Mouse (Mus musculus): ENCODE results near the gene Borcs8. TPM values are rescaled to one million over a fixed set of nuclear protein-coding genes. Genes with fewer than 3 reads are reported as not detected.

The Borcs8 gene
- polyA plus RNA-seq, 1 experiment from 2014 or later, result 23.4 TPM

DNA sequence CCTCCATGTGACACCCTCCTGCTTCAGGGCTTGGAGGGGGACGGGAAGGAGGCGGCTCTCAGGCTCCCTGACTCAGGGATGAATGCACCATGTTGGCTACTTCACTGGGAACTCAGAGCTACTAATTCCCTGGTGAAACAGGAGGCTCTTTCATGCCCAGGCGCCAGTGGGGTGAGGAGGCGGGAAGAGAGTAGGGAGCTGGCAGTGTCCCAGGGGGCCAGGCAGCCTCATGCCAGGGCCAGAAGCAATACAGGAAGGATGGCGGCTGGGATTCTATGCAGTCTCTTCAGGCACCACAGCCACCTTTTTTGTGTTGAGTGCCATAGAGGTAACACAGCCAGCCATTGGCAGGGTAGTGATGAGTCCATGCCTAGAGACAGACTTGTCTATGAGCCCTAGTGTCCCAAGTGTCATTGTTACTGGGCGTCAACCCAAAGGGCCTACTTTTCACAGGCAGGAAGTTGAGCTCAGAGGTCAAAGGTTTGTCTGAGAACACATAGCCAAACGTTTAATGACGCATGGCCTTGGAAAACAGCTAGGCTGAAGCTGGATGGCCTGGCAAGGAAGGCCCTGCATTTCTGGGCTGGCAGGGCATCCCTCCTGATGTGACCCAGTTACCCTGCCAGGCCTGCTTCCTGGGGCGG, 9.9 kb upstream of the Borcs8 start:
- 58% methylated on average over 9 of the region's 9 CpGs for WGBS (ENCODE audit: insufficient replicate concordance)
- no peak overlapping the region for H3K4me2 ChIP-seq (ENCODE audit: low read depth, low read length)
- H3K9ac ChIP-seq (ENCODE audit: low read depth, low read length), result no peak overlapping the region
- no peak overlapping the region for H3K4me3 ChIP-seq (ENCODE audit: low read depth, low read length)
- H3K4me1 ChIP-seq (ENCODE audit: control insufficient read depth, low read depth, low read length), result peaks cover 20% of the 10 kb centered on the region
- H3K9me3 ChIP-seq (replicated peaks; ENCODE audit: control insufficient read depth, low read length), result no peaks in the 10 kb centered on the region
- no peak overlapping the region for H3K27ac ChIP-seq (ENCODE audit: low read length)
- peaks cover 4% of the 10 kb centered on the region; the same call in 1 of the 2 replicates for H3K36me3 ChIP-seq (ENCODE audit: control insufficient read depth, insufficient read depth)
- H3K27me3 ChIP-seq (ENCODE audit: control insufficient read depth, insufficient read depth, low read depth, low read length), result 0 out of 2 replicates have a peak, but pooled peaks cover 1% of the 10 kb centered on the region
- ATAC-seq (ENCODE audit: low read depth), result no peak

DNA sequence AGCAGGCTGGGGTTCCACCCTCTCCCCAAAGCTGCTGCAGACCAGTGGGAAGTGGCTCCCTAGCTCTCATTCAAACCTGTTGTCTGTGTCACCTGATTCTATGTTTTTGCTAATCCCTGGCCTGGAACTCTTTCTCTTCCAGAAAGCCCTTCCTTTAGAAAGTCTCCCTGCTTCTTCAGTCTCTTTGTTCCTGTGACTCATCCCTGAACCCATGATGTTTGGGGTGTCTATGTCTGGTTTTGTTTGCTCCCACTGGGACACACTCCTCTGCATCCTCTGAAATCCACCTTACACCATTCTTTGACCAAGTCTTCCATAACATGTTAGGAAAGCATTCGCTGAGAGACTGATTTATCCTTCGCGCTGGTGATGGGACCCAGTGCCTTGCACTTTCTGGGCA, 9.2 kb upstream of the Borcs8 start:
- H3K27ac ChIP-seq (ENCODE audit: low read length), result no peak overlapping the region
- 64% methylated on average over 3 of the region's 3 CpGs for WGBS (ENCODE audit: insufficient replicate concordance)
- ATAC-seq (ENCODE audit: low read depth), result no peak
- H3K4me1 ChIP-seq (ENCODE audit: control insufficient read depth, low read depth, low read length), result peaks cover 20% of the 10 kb centered on the region
- no peaks in the 10 kb centered on the region for H3K27me3 ChIP-seq (ENCODE audit: control insufficient read depth, insufficient read depth, low read depth, low read length)
- H3K9ac ChIP-seq (ENCODE audit: low read depth, low read length), result no peak overlapping the region
- no peak overlapping the region for H3K4me2 ChIP-seq (ENCODE audit: low read depth, low read length)
- peaks cover 9% of the 10 kb centered on the region for H3K36me3 ChIP-seq (ENCODE audit: control insufficient read depth, insufficient read depth)
- no peaks in the 10 kb centered on the region for H3K9me3 ChIP-seq (replicated peaks; ENCODE audit: control insufficient read depth, low read length)
- no peak overlapping the region for H3K4me3 ChIP-seq (ENCODE audit: low read depth, low read length)

DNA sequence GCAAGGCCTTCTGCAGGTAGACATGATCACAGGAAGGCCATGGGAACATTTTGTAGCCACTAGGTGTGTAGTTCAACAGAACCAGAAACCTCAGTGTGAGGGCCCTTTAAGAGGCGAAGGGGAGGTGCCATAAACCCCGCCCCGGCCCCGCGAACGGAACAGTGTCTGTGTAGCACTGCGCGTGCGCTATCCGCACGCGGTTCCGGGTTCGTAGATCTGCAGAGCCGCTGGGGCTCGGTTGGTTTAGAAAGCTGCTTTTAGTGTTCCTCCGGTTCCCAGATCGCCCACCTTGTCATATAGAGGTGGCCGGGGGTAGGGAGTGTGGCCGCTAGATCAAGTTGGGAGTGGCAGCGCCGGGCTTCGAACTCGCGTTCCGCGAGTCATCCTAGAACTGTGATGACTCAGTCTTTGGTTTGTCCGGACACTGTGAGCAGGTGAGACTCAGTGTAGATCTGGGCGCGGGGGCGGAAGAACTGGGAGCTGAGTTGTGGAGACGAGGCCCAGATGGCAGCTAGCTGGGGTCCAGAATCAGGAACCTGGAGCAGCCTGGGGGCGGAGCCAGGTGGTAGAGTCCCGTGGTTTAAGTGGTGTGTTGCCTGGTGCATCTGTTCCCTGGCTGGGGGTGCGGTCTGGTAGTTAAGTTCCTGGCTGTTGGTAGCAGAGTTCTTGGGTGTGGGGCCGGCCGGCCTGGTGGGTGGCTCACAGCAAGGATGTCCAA, 8.0 kb upstream of the Borcs8 start, which contains the start of gene Nr2c2ap:
Gene Nr2c2ap, plus strand, starts transcription at position 168 of the 718 bp plus-strand sequence.
- Histone ChIP-seq H3K9ac (ENCODE audit: low read depth, low read length) (peak within 1 kb of the TSS; percentile 67), H3K4me3 (ENCODE audit: low read depth, low read length) (peak within 1 kb of the TSS; percentile 79), H3K36me3 (ENCODE audit: control insufficient read depth, insufficient read depth) (peaks cover 9% of the 10 kb centered on the region), H3K4me1 (ENCODE audit: control insufficient read depth, low read depth, low read length) (peaks cover 20% of the 10 kb centered on the region), H3K27ac (ENCODE audit: low read length) (0 out of 2 replicates have a peak within 1 kb of the TSS, but pooled peaks have one; percentile 11), H3K4me2 (ENCODE audit: low read depth, low read length) (peak within 1 kb of the TSS; percentile 88), H3K27me3 (ENCODE audit: control insufficient read depth, insufficient read depth, low read depth, low read length) (no peaks in the 10 kb centered on the region), H3K9me3 (replicated peaks; ENCODE audit: control insufficient read depth, low read length) (no peaks in the 10 kb centered on the region)
- ATAC-seq (ENCODE audit: low read depth), result peak; percentile 88
- under 1% methylated on average over 37 of the region's 37 CpGs for WGBS (ENCODE audit: insufficient replicate concordance)

DNA sequence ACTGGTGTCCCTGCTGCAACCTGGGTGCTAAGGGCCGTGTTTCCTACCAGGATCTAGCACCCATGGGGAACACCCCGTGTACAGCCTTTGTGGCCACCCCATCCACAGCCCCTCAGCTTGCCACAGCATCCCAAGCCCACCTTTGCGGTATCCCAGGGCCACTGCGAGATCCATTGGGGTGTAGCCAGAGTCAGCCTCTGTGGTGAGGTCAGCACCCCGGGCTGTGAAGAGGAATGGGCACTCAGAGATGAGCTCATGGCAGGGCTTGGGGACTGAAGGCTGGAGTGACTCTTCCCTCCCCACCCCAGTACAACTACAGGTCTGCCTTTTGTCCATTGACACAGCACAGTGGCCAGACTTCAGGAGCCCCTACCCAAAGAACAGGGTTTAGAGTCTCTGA, 5.2 kb upstream of the Borcs8 start:
- no peak for ATAC-seq (ENCODE audit: low read depth)
- 77% methylated on average over 5 of the region's 5 CpGs for WGBS (ENCODE audit: insufficient replicate concordance)
- no peak overlapping the region for H3K9ac ChIP-seq (ENCODE audit: low read depth, low read length)
- H3K27me3 ChIP-seq (ENCODE audit: control insufficient read depth, insufficient read depth, low read depth, low read length), result no peaks in the 10 kb centered on the region
- H3K4me2 ChIP-seq (ENCODE audit: low read depth, low read length), result no peak overlapping the region
- peaks cover 9% of the 10 kb centered on the region for H3K36me3 ChIP-seq (ENCODE audit: control insufficient read depth, insufficient read depth)
- H3K4me3 ChIP-seq (ENCODE audit: low read depth, low read length), result no peak overlapping the region
- H3K9me3 ChIP-seq (replicated peaks; ENCODE audit: control insufficient read depth, low read length), result no peaks in the 10 kb centered on the region
- H3K4me1 ChIP-seq (ENCODE audit: control insufficient read depth, low read depth, low read length), result peaks cover 30% of the 10 kb centered on the region
- H3K27ac ChIP-seq (ENCODE audit: low read length), result no peak overlapping the region

DNA sequence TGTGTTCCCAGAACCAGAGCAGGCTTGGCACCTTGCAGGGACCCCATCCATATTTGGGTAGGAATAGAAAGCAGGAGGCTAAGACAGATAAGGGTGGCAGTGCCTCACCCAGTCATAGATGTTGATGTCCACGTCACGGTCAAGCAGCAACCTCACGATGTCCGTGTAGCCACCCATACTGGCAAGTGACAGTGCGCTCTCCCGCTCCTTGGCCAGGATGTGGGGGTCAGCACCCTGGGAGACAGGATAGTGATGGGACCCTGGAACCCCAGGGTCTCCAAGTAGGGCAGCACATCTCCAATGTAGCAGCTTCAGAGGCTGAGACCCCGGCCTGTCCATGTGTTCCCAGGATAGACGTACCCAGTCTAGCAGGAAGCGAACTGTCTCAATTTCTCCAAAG, 4.4 kb upstream of the Borcs8 start:
- ATAC-seq (ENCODE audit: low read depth), result no peak
- 79% methylated on average over 9 of the region's 9 CpGs for WGBS (ENCODE audit: insufficient replicate concordance)
- Histone ChIP-seq H3K4me1 (ENCODE audit: control insufficient read depth, low read depth, low read length) (peaks cover 30% of the 10 kb centered on the region), H3K4me3 (ENCODE audit: low read depth, low read length) (no peak overlapping the region), H3K4me2 (ENCODE audit: low read depth, low read length) (no peak overlapping the region), H3K27me3 (ENCODE audit: control insufficient read depth, insufficient read depth, low read depth, low read length) (no peaks in the 10 kb centered on the region), H3K9ac (ENCODE audit: low read depth, low read length) (no peak overlapping the region), H3K27ac (ENCODE audit: low read length) (no peak overlapping the region), H3K36me3 (ENCODE audit: control insufficient read depth, insufficient read depth) (peaks cover 9% of the 10 kb centered on the region), H3K9me3 (replicated peaks; ENCODE audit: control insufficient read depth, low read length) (no peaks in the 10 kb centered on the region)

DNA sequence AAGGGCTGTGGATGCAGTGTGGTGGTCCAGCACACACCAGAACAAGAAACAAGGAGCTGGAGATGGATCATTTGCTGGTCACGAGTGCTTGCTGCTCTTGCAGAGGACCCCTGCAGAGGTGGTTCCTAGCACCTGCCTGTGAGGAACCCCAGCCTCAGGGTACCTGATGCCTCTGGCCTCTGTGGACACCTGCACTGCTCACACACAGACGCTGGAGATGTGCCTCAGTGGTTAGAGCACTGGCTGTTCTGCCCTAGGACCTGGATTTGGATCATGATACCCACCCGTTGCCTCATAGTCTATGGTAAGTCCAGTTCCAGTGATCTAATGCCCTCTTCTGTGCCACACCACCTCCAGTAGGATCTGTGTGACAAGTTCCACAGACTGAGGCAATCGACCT, 2.7 kb upstream of the Borcs8 start:
- H3K27me3 ChIP-seq (ENCODE audit: control insufficient read depth, insufficient read depth, low read depth, low read length), result no peaks in the 10 kb centered on the region
- WGBS (ENCODE audit: insufficient replicate concordance), result 74% methylated on average over 4 of the region's 4 CpGs
- H3K4me3 ChIP-seq (ENCODE audit: low read depth, low read length), result no peak overlapping the region
- H3K27ac ChIP-seq (ENCODE audit: low read length), result no peak overlapping the region
- no peak overlapping the region for H3K9ac ChIP-seq (ENCODE audit: low read depth, low read length)
- H3K4me2 ChIP-seq (ENCODE audit: low read depth, low read length), result no peak overlapping the region
- peaks cover 34% of the 10 kb centered on the region for H3K4me1 ChIP-seq (ENCODE audit: control insufficient read depth, low read depth, low read length)
- H3K36me3 ChIP-seq (ENCODE audit: control insufficient read depth, insufficient read depth), result peaks cover 9% of the 10 kb centered on the region
- no peaks in the 10 kb centered on the region for H3K9me3 ChIP-seq (replicated peaks; ENCODE audit: control insufficient read depth, low read length)
- ATAC-seq (ENCODE audit: low read depth), result no peak

DNA sequence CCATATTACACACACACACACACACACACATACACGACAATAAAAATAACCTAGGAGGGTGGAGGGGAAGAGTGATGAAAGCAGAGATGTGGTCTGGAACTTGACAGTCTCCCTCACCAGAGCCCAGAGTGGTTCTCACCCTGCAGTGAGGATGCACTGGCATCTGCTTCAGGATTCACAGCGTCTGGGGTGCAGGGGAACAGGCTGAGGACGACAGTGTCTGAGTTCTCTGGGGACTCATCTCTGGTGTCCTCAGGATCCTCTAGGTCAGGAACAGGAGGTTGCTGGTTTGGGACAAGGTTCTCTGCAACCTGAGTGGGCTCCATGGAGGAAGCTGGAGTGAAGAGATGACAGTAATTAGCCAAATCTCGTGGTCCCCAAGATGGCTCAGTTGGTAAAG, 1.4 kb upstream of the Borcs8 start:
- peak overlapping the region; percentile 84 for H3K4me2 ChIP-seq (ENCODE audit: low read depth, low read length)
- no peak for ATAC-seq (ENCODE audit: low read depth)
- H3K4me1 ChIP-seq (ENCODE audit: control insufficient read depth, low read depth, low read length), result peaks cover 24% of the 10 kb centered on the region
- H3K27ac ChIP-seq (ENCODE audit: low read length), result peak overlapping the region; percentile 61
- peak overlapping the region; percentile 93 for H3K4me3 ChIP-seq (ENCODE audit: low read depth, low read length)
- peaks cover 12% of the 10 kb centered on the region for H3K36me3 ChIP-seq (ENCODE audit: control insufficient read depth, insufficient read depth)
- H3K9ac ChIP-seq (ENCODE audit: low read depth, low read length), result peak overlapping the region; percentile 63; the same call in 1 of the 2 replicates
- no peaks in the 10 kb centered on the region for H3K9me3 ChIP-seq (replicated peaks; ENCODE audit: control insufficient read depth, low read length)
- no peaks in the 10 kb centered on the region for H3K27me3 ChIP-seq (ENCODE audit: control insufficient read depth, insufficient read depth, low read depth, low read length)
- WGBS (ENCODE audit: insufficient replicate concordance), result 64% methylated on average over 4 of the region's 4 CpGs

DNA sequence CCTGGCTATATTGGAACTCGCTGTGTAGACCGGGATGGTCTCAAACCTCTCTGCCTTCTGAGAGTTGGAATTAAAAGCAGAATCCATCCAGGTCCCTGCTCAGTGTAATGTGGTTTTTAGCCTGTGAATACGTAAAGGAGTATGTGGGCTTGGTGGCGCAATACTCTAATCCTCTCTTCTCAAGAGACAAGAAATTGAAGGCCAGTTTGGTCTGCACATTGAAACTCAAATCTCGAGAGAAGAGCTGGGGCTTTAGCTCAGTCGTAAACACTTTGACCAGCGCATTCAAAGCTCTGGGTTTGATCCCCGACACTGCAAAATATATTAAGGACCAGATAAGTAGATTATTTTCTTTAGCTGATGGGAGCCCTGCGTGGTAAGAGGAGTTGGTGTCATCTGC, 682 bp downstream of the Borcs8 start:
- no peaks in the 10 kb centered on the region for H3K27me3 ChIP-seq (ENCODE audit: control insufficient read depth, insufficient read depth, low read depth, low read length)
- H3K36me3 ChIP-seq (ENCODE audit: control insufficient read depth, insufficient read depth), result peaks cover 8% of the 10 kb centered on the region
- H3K9ac ChIP-seq (ENCODE audit: low read depth, low read length), result peak overlapping the region; percentile 86
- peak overlapping the region; percentile 93 for H3K4me3 ChIP-seq (ENCODE audit: low read depth, low read length)
- no peaks in the 10 kb centered on the region for H3K9me3 ChIP-seq (replicated peaks; ENCODE audit: control insufficient read depth, low read length)
- no peak for ATAC-seq (ENCODE audit: low read depth)
- H3K27ac ChIP-seq (ENCODE audit: low read length), result peak overlapping the region; percentile 96
- H3K4me2 ChIP-seq (ENCODE audit: low read depth, low read length), result peak overlapping the region; percentile 64
- peaks cover 21% of the 10 kb centered on the region for H3K4me1 ChIP-seq (ENCODE audit: control insufficient read depth, low read depth, low read length)
- WGBS (ENCODE audit: insufficient replicate concordance), result 7% methylated on average over 9 of the region's 9 CpGs

Measured in liver, embryonic 16.5 days (tissue).